Mouse (Mus musculus) kidney, adult 2 months (tissue): ENCODE data around the gene Itgb6. TPM values are rescaled to one million over a fixed set of nuclear protein-coding genes. Genes with fewer than 3 reads are reported as not detected.
A peak's percentile ranks its signal among the peaks of the same experiment; 100 is the strongest.

Experiments used
- DNase-seq: peaks from one replicate; pipeline ENCODE4 v3.0.0; 2021
- H3K27ac ChIP-seq: fragments of 200-500 bp; 2 replicates; pipeline ENCODE4 v1.5.1; 2012; ENCODE audit warnings: low read depth, low read length, control low read depth, inconsistent platforms; ENCODE audit not compliant: insufficient read depth
- H3K27me3 ChIP-seq: fragments of 200-500 bp; replicated peaks from 2 replicates; pipeline ENCODE4 v1.6.1; 2012; ENCODE audit warnings: mild to moderate bottlenecking, moderate library complexity, low read length, inconsistent platforms; ENCODE audit not compliant: control insufficient read depth, insufficient read depth
- H3K36me3 ChIP-seq: fragments of 200-500 bp; 2 replicates; pipeline ENCODE4 v1.6.1; 2012; ENCODE audit warnings: mild to moderate bottlenecking, moderate library complexity, low read length, inconsistent platforms; ENCODE audit not compliant: control insufficient read depth, insufficient read depth
- H3K4me1 ChIP-seq: fragments of 200-500 bp; 2 replicates; pipeline ENCODE4 v1.6.1; 2011; ENCODE audit warnings: low read length; ENCODE audit not compliant: control insufficient read depth, insufficient read depth
- H3K4me3 ChIP-seq: fragments of 200-500 bp; 2 replicates; pipeline ENCODE4 v1.5.1; 2011; ENCODE audit warnings: mild to moderate bottlenecking, low read depth, low read length, control low read depth; ENCODE audit not compliant: insufficient read depth
- CTCF ChIP-seq: fragments of 200-500 bp; conservative IDR thresholded peaks from 2 replicates; pipeline ENCODE4 v1.5.1; 2011; ENCODE audit warnings: low read depth, mild to moderate bottlenecking, control low read depth, low read length, moderate library complexity, mixed read lengths; ENCODE audit not compliant: insufficient read depth, insufficient read length
- POLR2A ChIP-seq: fragments of 200-500 bp; IDR thresholded peaks from one replicate; pipeline ENCODE4 v1.6.1; 2011; ENCODE audit warnings: low read depth, low read length, control low read depth
- WGBS: fragments of 180-500 bp; shearing (Covaris S2); methylation state at CpG from one replicate; pipeline ENCODE4 v1.1.7; 2018; 5-methylcytosine and 5-hydroxymethylcytosine counted together
- polyA plus RNA-seq: library from polyadenylated mRNA; depleted of rRNA; stranded (reverse); fragments of >200 nt; gene quantifications from 2 replicates; pipeline ENCODE4 v1.2.3, GENCODE M21; 2012

Itgb6 gene
- polyA plus RNA-seq, 1 experiment = 55.8 TPM

DNA sequence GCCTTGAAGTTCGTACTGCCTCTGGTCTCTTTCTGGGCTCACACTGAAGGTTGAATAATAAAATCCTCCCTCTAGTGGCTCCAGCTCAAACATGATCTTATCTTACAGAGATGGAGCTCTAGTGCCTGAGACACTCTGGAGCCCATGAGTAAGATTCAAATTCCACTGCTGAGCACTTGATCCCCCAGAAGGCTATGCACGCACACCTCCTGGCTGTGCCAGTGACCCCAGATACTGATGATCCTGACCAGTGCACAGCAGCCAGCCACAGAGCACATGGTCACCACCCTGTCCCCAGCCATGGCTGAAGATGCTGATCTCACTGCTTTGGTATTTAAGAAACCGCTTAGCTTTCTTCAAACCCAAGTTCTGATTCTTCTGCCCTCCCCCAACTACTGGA is 25.1 kb upstream of the Itgb6 start:
- peak; percentile 27 for DNase-seq
- Histone ChIP-seq H3K27ac (no peak overlapping the region), H3K36me3 (no peaks in the 10 kb centered on the region), H3K27me3 (no peaks in the 10 kb centered on the region), H3K4me1 (no peaks in the 10 kb centered on the region), H3K4me3 (no peak overlapping the region)
- TF ChIP-seq CTCF = no peak
- TF ChIP-seq POLR2A = no peak
- 36% methylated on average over 3 of the region's 3 CpGs for WGBS

- H3K27ac ChIP-seq = no peak overlapping the region
- H3K4me3 ChIP-seq = no peak overlapping the region
- TF ChIP-seq CTCF (no peak), POLR2A (no peak)
- DNase-seq = peak; percentile 23
- H3K27me3 ChIP-seq = no peaks in the 10 kb centered on the region
- no peaks in the 10 kb centered on the region for H3K36me3 ChIP-seq
- WGBS = 61% methylated on average over 3 of the region's 3 CpGs
- H3K4me1 ChIP-seq = no peaks in the 10 kb centered on the region
Observed at GRCm38 (mm10) chr2:60744674-60745073, 22.2 kb upstream of the Itgb6 start.

- H3K4me1 ChIP-seq = no peaks in the 10 kb centered on the region
- H3K27ac ChIP-seq = no peak overlapping the region
- DNase-seq = no peak
- H3K27me3 ChIP-seq = no peaks in the 10 kb centered on the region
- H3K36me3 ChIP-seq = no peaks in the 10 kb centered on the region
- no peak overlapping the region for H3K4me3 ChIP-seq
- TF ChIP-seq POLR2A = no peak
- no peak for TF ChIP-seq CTCF
- 70% methylated on average over 10 of the region's 10 CpGs for WGBS
Observed at GRCm38 (mm10) chr2:60739389-60740137, 17.1 kb upstream of the Itgb6 start.

GRCm38 (mm10) chr2:60730929-60731328 is 8.5 kb upstream of the Itgb6 start:
- TF ChIP-seq POLR2A = no peak
- TF ChIP-seq CTCF = peak; percentile 23
- Histone ChIP-seq H3K4me3 (no peak overlapping the region), H3K36me3 (no peaks in the 10 kb centered on the region), H3K4me1 (peaks cover 8% of the 10 kb centered on the region; the same call in 1 of the 2 replicates), H3K27ac (no peak overlapping the region), H3K27me3 (no peaks in the 10 kb centered on the region)
- WGBS = 79% methylated on average over 6 of the region's 6 CpGs
- no peak for DNase-seq

GRCm38 (mm10) chr2:60730024-60730423 is 7.6 kb upstream of the Itgb6 start:
- H3K27me3 ChIP-seq = no peaks in the 10 kb centered on the region
- WGBS = 36% methylated on average over 3 of the region's 3 CpGs
- no peaks in the 10 kb centered on the region for H3K36me3 ChIP-seq
- TF ChIP-seq POLR2A (no peak), CTCF (no peak)
- no peak overlapping the region for H3K4me3 ChIP-seq
- H3K4me1 ChIP-seq = peaks cover 8% of the 10 kb centered on the region; the same call in 1 of the 2 replicates
- peak; percentile 83 for DNase-seq
- H3K27ac ChIP-seq = peak overlapping the region; percentile 24; the same call in 1 of the 2 replicates

GRCm38 (mm10) chr2:60728902-60729585 is 6.6 kb upstream of the Itgb6 start:
- no peak for TF ChIP-seq CTCF
- no peak for TF ChIP-seq POLR2A
- 25% methylated on average over 10 of the region's 10 CpGs for WGBS
- no peaks in the 10 kb centered on the region for H3K27me3 ChIP-seq
- DNase-seq = peak; percentile 83
- H3K4me1 ChIP-seq = peaks cover 8% of the 10 kb centered on the region; the same call in 1 of the 2 replicates
- no peaks in the 10 kb centered on the region for H3K36me3 ChIP-seq
- no peak overlapping the region for H3K4me3 ChIP-seq
- peak overlapping the region; percentile 21; the same call in 1 of the 2 replicates for H3K27ac ChIP-seq

DNA sequence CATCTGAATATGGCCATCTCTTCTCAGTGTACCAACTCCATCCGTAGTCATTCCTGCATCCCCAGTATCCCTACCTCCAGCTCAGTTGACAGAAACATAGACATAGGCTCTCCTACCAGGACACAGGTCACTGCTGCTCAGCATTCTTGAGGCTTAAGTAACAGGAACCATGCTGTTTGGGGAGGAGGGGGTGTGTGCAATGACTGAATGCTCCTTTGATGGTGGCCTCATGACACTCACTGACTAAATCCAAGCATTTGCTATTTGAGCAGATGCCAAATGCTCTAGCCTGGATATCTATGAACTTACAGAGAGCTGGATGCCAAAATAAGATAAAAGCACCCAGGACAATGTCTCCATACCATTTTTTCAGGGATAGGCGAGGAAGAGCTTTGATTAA is 2.2 kb upstream of the Itgb6 start:
- WGBS = 87% methylated on average over 2 of the region's 2 CpGs
- TF ChIP-seq POLR2A (no peak), CTCF (no peak)
- no peaks in the 10 kb centered on the region for H3K27me3 ChIP-seq
- no peaks in the 10 kb centered on the region for H3K36me3 ChIP-seq
- H3K4me1 ChIP-seq = peaks cover 12% of the 10 kb centered on the region; the same call in 1 of the 2 replicates
- no peak overlapping the region for H3K27ac ChIP-seq
- no peak for DNase-seq
- no peak overlapping the region for H3K4me3 ChIP-seq
